Mouse (Mus musculus) kidney, postnatal 0 days (tissue): ENCODE data around the gene Glra3. TPM values are rescaled to one million over a fixed set of nuclear protein-coding genes. Genes with fewer than 3 reads are reported as not detected.

Experiments used
- ATAC-seq: fragments of 200-750 bp; cut with Nextera tagmentation; replicated peaks from 2 replicates; pipeline ENCODE4 v1.8.0; 2017; ENCODE audit warnings: low read depth, moderate number of reproducible peaks, moderate TSS enrichment, moderate library complexity; ENCODE audit not compliant: low FRiP score
- DNase-seq: peaks from one replicate; pipeline ENCODE4 v3.0.0-alpha.2; 2016; ENCODE audit warnings: low spot score
- H3K27ac ChIP-seq: fragments of 300-500 bp; sonication (generic); 2 replicates; pipeline ENCODE4 v1.5.1; 2014; ENCODE audit warnings: mild to moderate bottlenecking
- H3K27me3 ChIP-seq: fragments of 300-500 bp; sonication (generic); 2 replicates; pipeline ENCODE4 v1.6.1; 2014; ENCODE audit warnings: low read length, mixed read lengths; ENCODE audit not compliant: insufficient read depth
- H3K36me3 ChIP-seq: fragments of 300-500 bp; sonication (generic); 2 replicates; pipeline ENCODE4 v1.6.1; 2014; ENCODE audit warnings: low read length, mixed read lengths; ENCODE audit not compliant: insufficient read depth
- H3K4me1 ChIP-seq: fragments of 300-500 bp; sonication (generic); replicated peaks from 2 replicates; pipeline ENCODE4 v1.6.1; 2014; ENCODE audit warnings: antibody characterized with exemption, low read length, mixed read lengths; ENCODE audit not compliant: insufficient read depth
- H3K4me2 ChIP-seq: fragments of 300-500 bp; sonication (generic); 2 replicates; pipeline ENCODE4 v1.6.1; 2014; ENCODE audit warnings: mild to moderate bottlenecking, low read length, moderate library complexity, mixed read lengths
- H3K4me3 ChIP-seq: fragments of 300-500 bp; sonication (generic); replicated peaks from 2 replicates; pipeline ENCODE4 v1.5.1; 2014; ENCODE audit warnings: low read depth, low read length
- H3K9ac ChIP-seq: fragments of 300-500 bp; sonication (generic); 2 replicates; pipeline ENCODE4 v1.6.1; 2014; ENCODE audit warnings: low read depth, low read length
- H3K9me3 ChIP-seq: fragments of 300-500 bp; sonication (generic); replicated peaks from 2 replicates; pipeline ENCODE4 v1.6.1; 2016; ENCODE audit warnings: low read length, inconsistent platforms, mixed read lengths
- CTCF ChIP-seq: IDR thresholded peaks from 2 replicates; pipeline ENCODE4 v1.5.1; 2016; ENCODE audit warnings: antibody characterized with exemption, low read depth, mild to moderate bottlenecking, moderate library complexity
- WGBS: fragments of 180-500 bp; shearing (Covaris S2); extraction: QIAGEN DNeasy Blood & Tissue Kit; methylation state at CpG from one replicate; pipeline ENCODE4 v1.1.7; 2014; 5-methylcytosine and 5-hydroxymethylcytosine counted together
- polyA plus RNA-seq: library from polyadenylated mRNA; unstranded; fragments of >200 nt; fragmentation: Nextera tagmentation; extraction: Ambion mirVana; gene quantifications from 2 replicates; pipeline ENCODE4 v1.2.1, GENCODE M21; 2015

Gene Glra3
- polyA plus RNA-seq, 1 experiment from 2014 or later, result 0.03 TPM

DNA sequence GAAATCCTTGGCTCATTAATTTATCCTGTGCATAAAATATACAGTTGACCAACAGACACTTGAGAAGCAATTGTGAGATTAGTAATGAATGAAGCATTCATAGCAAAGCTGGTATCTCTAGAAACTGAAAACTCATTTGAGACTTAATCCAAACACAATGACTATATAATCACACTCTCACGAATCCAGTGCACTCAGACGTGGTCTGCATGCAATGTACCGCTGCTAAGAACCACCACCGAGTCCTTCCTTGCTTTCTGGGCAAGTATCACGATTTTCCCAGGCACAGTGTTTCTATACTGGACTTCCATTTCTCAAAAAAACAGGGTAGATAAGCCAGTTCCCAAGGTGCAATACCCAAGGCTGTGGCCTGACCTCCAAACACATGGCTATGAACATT lies 211.3 kb downstream of the Glra3 start:
- no peak for ATAC-seq
- TF ChIP-seq CTCF, result no peak
- 86% methylated on average over 5 of the region's 5 CpGs for WGBS
- Histone ChIP-seq H3K9ac (no peak overlapping the region), H3K4me1 (no peaks in the 10 kb centered on the region), H3K9me3 (no peaks in the 10 kb centered on the region), H3K36me3 (no peaks in the 10 kb centered on the region), H3K4me3 (no peak overlapping the region), H3K27me3 (no peaks in the 10 kb centered on the region), H3K4me2 (no peak overlapping the region), H3K27ac (no peak overlapping the region)
- DNase-seq, result no peak

DNA sequence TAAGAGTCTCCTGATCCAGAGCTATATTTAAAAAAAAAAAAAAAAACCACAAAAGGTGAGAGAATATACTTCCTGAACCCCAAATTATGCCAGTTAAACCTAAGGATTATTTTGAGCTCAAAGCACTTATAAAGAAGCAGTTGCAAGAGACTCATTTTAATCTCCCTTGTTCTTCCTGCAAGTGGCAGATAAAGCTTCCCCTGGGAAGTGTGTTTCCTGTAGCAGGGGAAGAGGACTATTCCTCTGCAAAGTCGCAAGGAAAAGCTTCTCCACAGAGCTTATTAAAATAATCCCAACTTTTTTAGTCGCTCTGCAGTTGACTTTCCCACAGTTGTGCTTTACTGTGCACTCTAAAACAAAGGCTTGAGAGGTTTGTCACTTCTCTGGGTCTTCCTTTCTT lies 218.7 kb downstream of the Glra3 start:
- WGBS, result 38% methylated on average over 2 of the region's 2 CpGs
- Histone ChIP-seq H3K36me3 (no peaks in the 10 kb centered on the region), H3K27me3 (no peaks in the 10 kb centered on the region), H3K4me1 (no peaks in the 10 kb centered on the region), H3K9me3 (no peaks in the 10 kb centered on the region), H3K27ac (no peak overlapping the region), H3K9ac (no peak overlapping the region), H3K4me2 (no peak overlapping the region), H3K4me3 (no peak overlapping the region)
- ATAC-seq, result no peak
- no peak for TF ChIP-seq CTCF
- peak; percentile 2 for DNase-seq

Other genes with a start within 250 kb of the Glra3 start
- gene Adam29, start 33.5 kb upstream of the Glra3 start, polyA plus RNA-seq, result not detected in 2 replicates